Mouse (Mus musculus) sigmoid colon, adult 10 weeks (tissue): ENCODE measurements around the gene Ifna7. TPM values are rescaled to one million over a fixed set of nuclear protein-coding genes. Genes with fewer than 3 reads are reported as not detected.

Experiments used
- polyA plus RNA-seq: library from polyadenylated mRNA; stranded (reverse); fragments of 350-450 nt; fragmentation: Illumina TruSeq; extraction: RNeasy Lipid Tissue Mini Kit (QIAGEN cat#74804); gene quantifications from one replicate; pipeline ENCODE4 v1.2.3, GENCODE M21; 2014; ENCODE audit warnings: low read depth, low replicate concordance

Gene Ifna7
- not detected for polyA plus RNA-seq

DNA sequence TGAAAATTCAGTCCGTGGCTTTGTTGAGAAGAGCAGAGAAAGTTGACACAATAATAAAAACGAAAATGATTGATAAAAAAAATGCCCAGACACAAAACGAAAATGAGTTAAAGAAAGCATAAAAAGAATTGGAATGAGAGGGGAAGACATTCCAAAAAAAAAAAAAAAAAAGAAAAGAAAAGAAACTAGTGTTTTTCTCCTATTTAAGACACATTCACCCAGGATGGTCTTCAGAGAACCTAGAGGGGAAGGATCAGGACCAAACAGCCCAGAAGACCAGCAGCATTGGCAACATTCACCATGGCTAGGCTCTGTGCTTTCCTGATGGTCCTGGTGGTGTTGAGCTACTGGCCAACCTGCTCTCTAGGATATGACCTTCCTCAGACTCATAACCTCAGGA lies at the start of gene Ifna7:
Gene Ifna7 (plus strand): TSS at position 301 of the 400 bp plus-strand sequence.

DNA sequence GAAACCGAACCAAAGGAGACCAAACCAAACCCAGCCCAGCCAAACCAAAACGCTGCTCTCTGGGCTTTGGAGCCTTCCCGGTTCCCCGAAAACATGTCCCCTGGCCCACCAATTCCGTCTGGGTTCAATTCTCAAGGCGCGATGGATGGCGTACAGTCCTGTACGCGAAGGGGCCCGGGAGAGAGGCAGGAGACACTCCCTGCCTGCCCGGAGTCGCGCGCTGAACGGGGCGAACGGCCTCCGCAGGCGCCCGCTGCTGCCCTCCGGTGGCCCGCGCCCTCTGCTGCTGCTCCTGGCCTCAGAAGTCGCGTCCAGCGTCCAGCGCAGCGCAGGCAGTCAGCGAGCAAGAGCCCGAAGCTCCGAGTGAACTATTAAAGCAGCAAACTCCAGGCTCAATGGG lies 42.5 kb upstream of the Ifna7 start, which contains the start of gene Gm13290:
Gene Gm13290 (plus strand): TSS at position 301 of the 400 bp plus-strand sequence.

DNA sequence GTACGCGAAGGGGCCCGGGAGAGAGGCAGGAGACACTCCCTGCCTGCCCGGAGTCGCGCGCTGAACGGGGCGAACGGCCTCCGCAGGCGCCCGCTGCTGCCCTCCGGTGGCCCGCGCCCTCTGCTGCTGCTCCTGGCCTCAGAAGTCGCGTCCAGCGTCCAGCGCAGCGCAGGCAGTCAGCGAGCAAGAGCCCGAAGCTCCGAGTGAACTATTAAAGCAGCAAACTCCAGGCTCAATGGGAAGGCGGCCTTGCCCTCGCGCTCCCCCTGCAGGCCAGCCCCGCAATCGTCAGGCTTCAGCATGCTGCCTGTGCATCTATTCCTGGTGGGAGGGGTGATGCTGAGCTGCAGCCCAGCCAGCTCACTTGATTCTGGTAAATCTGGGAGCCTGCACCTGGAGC lies 39.4 kb upstream of the Ifna7 start, which contains the start of gene Gm13289:
Gene Gm13289 (plus strand): TSS at position 301 of the 400 bp plus-strand sequence.

DNA sequence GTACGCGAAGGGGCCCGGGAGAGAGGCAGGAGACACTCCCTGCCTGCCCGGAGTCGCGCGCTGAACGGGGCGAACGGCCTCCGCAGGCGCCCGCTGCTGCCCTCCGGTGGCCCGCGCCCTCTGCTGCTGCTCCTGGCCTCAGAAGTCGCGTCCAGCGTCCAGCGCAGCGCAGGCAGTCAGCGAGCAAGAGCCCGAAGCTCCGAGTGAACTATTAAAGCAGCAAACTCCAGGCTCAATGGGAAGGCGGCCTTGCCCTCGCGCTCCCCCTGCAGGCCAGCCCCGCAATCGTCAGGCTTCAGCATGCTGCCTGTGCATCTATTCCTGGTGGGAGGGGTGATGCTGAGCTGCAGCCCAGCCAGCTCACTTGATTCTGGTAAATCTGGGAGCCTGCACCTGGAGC lies 36.5 kb upstream of the Ifna7 start, which contains the start of gene Gm13272:
Gene Gm13272 (plus strand): TSS at position 301 of the 400 bp plus-strand sequence.

DNA sequence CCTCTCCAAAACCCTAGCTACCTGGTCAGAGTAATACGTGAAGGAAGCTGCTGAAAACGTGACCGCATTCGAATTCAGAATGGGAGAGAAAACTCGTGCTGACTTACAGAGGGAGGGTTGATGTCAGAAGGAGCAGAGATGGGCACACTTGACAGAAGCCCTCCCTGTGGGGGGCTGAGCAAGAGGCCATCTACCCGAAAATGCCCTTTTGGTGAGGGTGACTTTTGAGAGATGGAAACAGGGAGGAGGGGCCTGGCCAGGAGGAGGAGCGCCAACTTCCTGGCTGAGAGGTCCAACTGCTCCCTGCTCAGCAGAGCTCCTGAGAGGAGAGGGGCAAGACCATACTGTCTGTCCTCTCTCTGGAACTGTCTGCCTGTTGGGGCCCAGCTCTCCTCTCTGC lies 34.2 kb upstream of the Ifna7 start, which contains the start of gene Ifnz:
Gene Ifnz (plus strand): TSS at position 301 of the 400 bp plus-strand sequence.

DNA sequence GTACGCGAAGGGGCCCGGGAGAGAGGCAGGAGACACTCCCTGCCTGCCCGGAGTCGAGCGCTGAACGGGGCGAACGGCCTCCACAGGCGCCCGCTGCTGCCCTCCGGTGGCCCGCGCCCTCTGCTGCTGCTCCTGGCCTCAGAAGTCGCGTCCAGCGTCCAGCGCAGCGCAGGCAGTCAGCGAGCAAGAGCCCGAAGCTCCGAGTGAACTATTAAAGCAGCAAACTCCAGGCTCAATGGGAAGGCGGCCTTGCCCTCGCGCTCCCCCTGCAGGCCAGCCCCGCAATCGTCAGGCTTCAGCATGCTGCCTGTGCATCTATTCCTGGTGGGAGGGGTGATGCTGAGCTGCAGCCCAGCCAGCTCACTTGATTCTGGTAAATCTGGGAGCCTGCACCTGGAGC lies 30.6 kb upstream of the Ifna7 start, which contains the start of gene Gm13276:
Gene Gm13276 (plus strand): TSS at position 301 of the 400 bp plus-strand sequence.

DNA sequence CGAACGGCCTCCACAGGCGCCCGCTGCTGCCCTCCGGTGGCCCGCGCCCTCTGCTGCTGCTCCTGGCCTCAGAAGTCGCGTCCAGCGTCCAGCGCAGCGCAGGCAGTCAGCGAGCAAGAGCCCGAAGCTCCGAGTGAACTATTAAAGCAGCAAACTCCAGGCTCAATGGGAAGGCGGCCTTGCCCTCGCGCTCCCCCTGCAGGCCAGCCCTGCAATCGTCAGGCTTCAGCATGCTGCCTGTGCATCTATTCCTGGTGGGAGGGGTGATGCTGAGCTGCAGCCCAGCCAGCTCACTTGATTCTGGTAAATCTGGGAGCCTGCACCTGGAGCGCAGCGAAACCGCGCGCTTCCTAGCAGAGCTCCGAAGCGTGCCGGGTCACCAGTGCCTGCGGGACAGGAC lies 27.6 kb upstream of the Ifna7 start, which contains the start of gene Gm13277:
Gene Gm13277 (plus strand): TSS at position 231 of the 400 bp plus-strand sequence.

DNA sequence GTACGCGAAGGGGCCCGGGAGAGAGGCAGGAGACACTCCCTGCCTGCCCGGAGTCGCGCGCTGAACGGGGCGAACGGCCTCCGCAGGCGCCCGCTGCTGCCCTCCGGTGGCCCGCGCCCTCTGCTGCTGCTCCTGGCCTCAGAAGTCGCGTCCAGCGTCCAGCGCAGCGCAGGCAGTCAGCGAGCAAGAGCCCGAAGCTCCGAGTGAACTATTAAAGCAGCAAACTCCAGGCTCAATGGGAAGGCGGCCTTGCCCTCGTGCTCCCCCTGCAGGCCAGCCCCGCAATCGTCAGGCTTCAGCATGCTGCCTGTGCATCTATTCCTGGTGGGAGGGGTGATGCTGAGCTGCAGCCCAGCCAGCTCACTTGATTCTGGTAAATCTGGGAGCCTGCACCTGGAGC lies 24.8 kb upstream of the Ifna7 start, which contains the start of gene Gm13278:
Gene Gm13278 (plus strand): TSS at position 301 of the 400 bp plus-strand sequence.

DNA sequence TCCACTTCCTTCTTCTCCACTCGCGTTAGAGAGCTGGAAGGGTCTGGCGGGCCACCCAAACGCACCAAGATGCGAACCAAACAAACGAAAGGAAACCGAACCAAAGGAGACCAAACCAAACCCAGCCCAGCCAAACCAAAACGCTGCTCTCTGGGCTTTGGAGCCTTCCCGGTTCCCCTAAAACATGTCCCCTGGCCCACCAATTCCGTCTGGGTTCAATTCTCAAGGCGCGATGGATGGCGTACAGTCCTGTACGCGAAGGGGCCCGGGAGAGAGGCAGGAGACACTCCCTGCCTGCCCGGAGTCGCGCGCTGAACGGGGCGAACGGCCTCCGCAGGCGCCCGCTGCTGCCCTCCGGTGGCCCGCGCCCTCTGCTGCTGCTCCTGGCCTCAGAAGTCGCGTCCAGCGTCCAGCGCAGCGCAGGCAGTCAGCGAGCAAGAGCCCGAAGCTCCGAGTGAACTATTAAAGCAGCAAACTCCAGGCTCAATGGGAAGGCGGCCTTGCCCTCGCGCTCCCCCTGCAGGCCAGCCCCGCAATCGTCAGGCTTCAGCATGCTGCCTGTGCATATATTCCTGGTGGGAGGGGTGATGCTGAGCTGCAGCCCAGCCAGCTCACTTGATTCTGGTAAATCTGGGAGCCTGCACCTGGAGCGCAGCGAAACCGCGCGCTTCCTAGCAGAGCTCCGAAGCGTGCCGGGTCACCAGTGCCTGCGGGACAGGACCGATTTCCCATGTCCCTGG lies 21.9 kb upstream of the Ifna7 start, which contains the start of gene Gm13275:
Gene Gm13275 (plus strand): TSS at position 552 of the 740 bp plus-strand sequence.

DNA sequence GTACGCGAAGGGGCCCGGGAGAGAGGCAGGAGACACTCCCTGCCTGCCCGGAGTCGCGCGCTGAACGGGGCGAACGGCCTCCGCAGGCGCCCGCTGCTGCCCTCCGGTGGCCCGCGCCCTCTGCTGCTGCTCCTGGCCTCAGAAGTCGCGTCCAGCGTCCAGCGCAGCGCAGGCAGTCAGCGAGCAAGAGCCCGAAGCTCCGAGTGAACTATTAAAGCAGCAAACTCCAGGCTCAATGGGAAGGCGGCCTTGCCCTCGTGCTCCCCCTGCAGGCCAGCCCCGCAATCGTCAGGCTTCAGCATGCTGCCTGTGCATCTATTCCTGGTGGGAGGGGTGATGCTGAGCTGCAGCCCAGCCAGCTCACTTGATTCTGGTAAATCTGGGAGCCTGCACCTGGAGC lies 18.9 kb upstream of the Ifna7 start, which contains the start of gene Gm13279:
Gene Gm13279 (plus strand): TSS at position 301 of the 400 bp plus-strand sequence.

DNA sequence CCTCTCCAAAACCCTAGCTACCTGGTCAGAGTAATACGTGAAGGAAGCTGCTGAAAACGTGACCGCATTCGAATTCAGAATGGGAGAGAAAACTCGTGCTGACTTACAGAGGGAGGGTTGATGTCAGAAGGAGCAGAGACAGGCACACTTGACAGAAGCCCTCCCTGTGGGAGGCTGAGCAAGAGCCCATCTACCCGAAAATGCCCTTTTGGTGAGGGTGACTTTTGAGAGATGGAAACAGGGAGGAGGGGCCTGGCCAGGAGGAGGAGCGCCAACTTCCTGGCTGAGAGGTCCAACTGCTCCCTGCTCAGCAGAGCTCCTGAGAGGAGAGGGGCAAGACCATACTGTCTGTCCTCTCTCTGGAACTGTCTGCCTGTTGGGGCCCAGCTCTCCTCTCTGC lies 16.7 kb upstream of the Ifna7 start, which contains the start of gene Gm13285:
Gene Gm13285 (plus strand): TSS at position 301 of the 400 bp plus-strand sequence.

DNA sequence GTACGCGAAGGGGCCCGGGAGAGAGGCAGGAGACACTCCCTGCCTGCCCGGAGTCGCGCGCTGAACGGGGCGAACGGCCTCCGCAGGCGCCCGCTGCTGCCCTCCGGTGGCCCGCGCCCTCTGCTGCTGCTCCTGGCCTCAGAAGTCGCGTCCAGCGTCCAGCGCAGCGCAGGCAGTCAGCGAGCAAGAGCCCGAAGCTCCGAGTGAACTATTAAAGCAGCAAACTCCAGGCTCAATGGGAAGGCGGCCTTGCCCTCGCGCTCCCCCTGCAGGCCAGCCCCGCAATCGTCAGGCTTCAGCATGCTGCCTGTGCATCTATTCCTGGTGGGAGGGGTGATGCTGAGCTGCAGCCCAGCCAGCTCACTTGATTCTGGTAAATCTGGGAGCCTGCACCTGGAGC lies 13.1 kb upstream of the Ifna7 start, which contains the start of gene Gm13287:
Gene Gm13287 (plus strand): TSS at position 301 of the 400 bp plus-strand sequence.

DNA sequence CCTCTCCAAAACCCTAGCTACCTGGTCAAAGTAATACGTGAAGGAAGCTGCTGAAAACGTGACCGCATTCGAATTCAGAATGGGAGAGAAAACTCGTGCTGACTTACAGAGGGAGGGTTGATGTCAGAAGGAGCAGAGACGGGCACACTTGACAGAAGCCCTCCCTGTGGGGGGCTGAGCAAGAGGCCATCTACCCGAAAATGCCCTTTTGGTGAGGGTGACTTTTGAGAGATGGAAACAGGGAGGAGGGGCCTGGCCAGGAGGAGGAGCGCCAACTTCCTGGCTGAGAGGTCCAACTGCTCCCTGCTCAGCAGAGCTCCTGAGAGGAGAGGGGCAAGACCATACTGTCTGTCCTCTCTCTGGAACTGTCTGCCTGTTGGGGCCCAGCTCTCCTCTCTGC lies 10.8 kb upstream of the Ifna7 start, which contains the start of gene Gm13288:
Gene Gm13288 (plus strand): TSS at position 301 of the 400 bp plus-strand sequence.

DNA sequence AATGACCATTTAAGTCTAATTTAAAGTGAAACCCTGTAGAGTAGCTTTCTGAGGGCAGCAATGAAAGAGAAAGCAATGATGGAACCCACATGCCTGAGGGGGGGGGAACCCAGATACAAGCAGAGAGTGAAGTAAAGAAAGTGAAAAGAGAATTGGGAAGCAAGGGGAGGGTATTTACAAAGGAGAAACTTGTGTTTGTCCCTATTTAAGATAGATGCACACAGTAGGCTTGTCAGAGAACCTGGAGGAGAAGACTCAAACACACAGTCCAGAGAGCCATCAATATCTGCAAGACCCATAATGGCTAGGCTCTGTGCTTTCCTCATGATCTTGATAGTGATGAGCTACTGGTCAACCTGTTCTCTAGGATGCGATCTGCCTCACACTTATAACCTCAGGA lies 3.6 kb downstream of the Ifna7 start, which contains the start of gene Ifna11:
Gene Ifna11 (plus strand): TSS at position 301 of the 400 bp plus-strand sequence.

DNA sequence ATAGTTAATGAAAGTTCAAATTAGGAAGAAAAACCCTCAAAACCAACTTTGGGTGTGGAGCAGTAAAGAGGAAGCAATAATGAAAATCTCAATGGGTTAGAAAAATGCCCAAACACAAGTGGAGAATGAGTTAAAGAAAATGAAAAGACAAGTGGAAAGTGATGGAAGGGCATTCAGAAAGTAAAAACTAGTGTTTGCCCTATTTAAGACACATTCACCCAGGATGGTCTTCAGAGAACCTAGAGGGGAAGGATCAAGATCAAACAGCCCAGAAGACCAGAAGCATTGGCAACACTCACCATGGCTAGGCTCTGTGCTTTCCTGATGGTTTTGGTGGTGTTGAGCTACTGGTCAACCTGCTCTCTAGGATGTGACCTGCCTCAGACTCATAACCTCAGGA lies 11.1 kb downstream of the Ifna7 start, which contains the start of gene Ifna6:
Gene Ifna6 (plus strand): TSS at position 301 of the 400 bp plus-strand sequence.

DNA sequence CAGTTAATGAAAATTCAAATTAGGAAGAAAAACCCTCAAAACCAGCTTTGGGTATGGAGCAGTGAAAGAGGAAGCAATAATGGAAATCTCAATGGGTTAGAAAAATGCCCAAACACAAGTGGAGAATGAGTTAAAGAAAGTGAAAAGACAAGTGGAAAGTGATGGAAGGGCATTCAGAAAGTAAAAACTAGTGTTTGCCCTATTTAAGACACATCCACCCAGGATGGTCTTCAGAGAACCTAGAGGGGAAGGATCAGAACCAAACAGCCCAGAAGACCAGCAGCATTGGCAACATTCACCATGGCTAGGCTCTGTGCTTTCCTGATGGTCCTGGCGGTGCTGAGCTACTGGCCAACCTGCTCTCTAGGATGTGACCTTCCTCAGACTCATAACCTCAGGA lies 19.2 kb downstream of the Ifna7 start, which contains the start of gene Ifna5:
Gene Ifna5 (plus strand): TSS at position 301 of the 400 bp plus-strand sequence.

DNA sequence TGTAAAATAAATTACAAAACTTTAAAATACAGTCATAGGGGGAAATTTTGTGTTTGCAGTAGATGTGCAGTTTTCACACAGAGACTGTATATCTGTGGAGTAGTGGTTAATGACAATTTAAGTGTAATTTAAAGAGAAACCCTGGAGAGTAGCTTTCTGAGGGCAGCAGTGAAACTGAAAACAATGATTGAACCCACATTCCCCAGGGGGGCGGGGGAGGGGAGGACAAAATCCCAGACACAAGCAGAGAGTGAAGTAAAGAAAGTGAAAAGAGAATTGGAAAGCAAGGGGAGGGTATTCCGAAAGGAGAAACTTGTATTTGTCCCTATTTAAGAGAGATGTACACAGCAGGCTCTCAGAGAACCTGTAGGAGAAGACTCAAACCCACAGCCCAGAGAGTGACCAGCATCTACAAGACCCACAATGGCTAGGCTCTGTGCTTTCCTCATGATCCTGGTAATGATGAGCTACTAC lies 25.4 kb downstream of the Ifna7 start, which contains the start of gene Ifna4:
Gene Ifna4 (plus strand): TSS at position 424 of the 474 bp plus-strand sequence.

DNA sequence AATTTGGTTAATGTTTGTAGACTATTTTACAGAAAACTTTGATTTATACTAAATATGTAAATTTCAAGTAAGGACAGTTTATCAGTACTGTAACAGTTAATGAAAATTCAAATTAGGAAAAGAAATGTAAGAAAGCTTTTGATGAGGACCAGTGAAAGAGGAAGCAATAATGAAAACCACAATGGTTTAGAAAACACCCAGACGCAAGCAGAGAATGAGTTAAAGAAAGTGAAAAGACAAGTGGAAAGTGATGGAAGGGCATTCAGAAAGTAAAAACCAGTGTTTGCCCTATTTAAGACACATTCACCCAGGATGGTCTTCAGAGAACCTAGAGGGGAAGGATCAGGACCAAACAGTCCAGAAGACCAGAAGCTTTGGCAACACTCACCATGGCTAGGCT lies 33.7 kb downstream of the Ifna7 start, which contains the start of gene Ifna1:
Gene Ifna1 (plus strand): TSS at position 390 of the 400 bp plus-strand sequence.

